Mouse (Mus musculus) thymus, adult 2 months (tissue): ENCODE results near the gene Atp2c2. TPM values are rescaled to one million over a fixed set of nuclear protein-coding genes. Genes with fewer than 3 reads are reported as not detected.

Experiments
- DNase-seq: peaks from one replicate; pipeline ENCODE4 v3.0.0; 2021
- H3K27ac ChIP-seq: fragments of 200-500 bp; 2 replicates; pipeline ENCODE4 v1.5.1; 2012; ENCODE audit warnings: low read length, control low read depth; ENCODE audit not compliant: control insufficient read depth, insufficient read depth
- H3K27me3 ChIP-seq: fragments of 200-500 bp; 2 replicates; pipeline ENCODE4 v1.6.1; 2012; ENCODE audit warnings: mild to moderate bottlenecking, low read length, moderate library complexity, mixed read lengths; ENCODE audit not compliant: control insufficient read depth, insufficient read depth
- H3K36me3 ChIP-seq: fragments of 200-500 bp; 2 replicates; pipeline ENCODE4 v1.6.1; 2012; ENCODE audit warnings: mild to moderate bottlenecking, low read length, moderate library complexity; ENCODE audit not compliant: control insufficient read depth, insufficient read depth
- H3K4me1 ChIP-seq: fragments of 200-500 bp; replicated peaks from 2 replicates; pipeline ENCODE4 v1.6.1; 2012; ENCODE audit warnings: low read length; ENCODE audit not compliant: control insufficient read depth, insufficient read depth
- H3K4me3 ChIP-seq: fragments of 200-500 bp; 2 replicates; pipeline ENCODE4 v1.5.1; 2012; ENCODE audit warnings: mild to moderate bottlenecking, low read length, control low read depth, moderate library complexity; ENCODE audit not compliant: control insufficient read depth, insufficient read depth
- CTCF ChIP-seq: fragments of 200-500 bp; IDR thresholded peaks from 2 replicates; pipeline ENCODE4 v1.5.1; 2012; ENCODE audit warnings: mild to moderate bottlenecking, control low read depth, low read length, moderate library complexity, borderline replicate concordance; ENCODE audit not compliant: control insufficient read depth, poor library complexity, insufficient read depth; ENCODE audit errors: extremely low read depth
- POLR2A ChIP-seq: fragments of 200-500 bp; IDR thresholded peaks from 2 replicates; pipeline ENCODE4 v1.6.1; 2012; ENCODE audit warnings: mild to moderate bottlenecking, low read length, control low read depth, moderate library complexity; ENCODE audit not compliant: control insufficient read depth, poor library complexity, insufficient read depth; ENCODE audit errors: extremely low read depth
- WGBS: fragments of 180-500 bp; shearing (Covaris S2); methylation state at CpG from one replicate; pipeline ENCODE4 v1.1.7; 2018; 5-methylcytosine and 5-hydroxymethylcytosine counted together
- polyA plus RNA-seq: library from polyadenylated mRNA; depleted of rRNA; stranded (reverse); fragments of >200 nt; gene quantifications from 2 replicates; pipeline ENCODE4 v1.2.3, GENCODE M21; 2012

Gene Atp2c2
- polyA plus RNA-seq, 1 experiment: 0.16 TPM

GRCm38 (mm10) chr8:119722348-119722747, 22.5 kb downstream of the Atp2c2 start:
- Histone ChIP-seq H3K4me3 (no peak overlapping the region), H3K4me1 (peaks cover 6% of the 10 kb centered on the region; the same call in 1 of the 2 replicates), H3K36me3 (no peaks in the 10 kb centered on the region), H3K27me3 (no peaks in the 10 kb centered on the region), H3K27ac (no peak overlapping the region)
- TF ChIP-seq CTCF (no peak), POLR2A (no peak)
- 82% methylated on average over 6 of the region's 6 CpGs for WGBS
- no peak for DNase-seq

- H3K4me3 ChIP-seq: no peak overlapping the region
- H3K27me3 ChIP-seq: no peaks in the 10 kb centered on the region
- DNase-seq: no peak
- H3K36me3 ChIP-seq: no peaks in the 10 kb centered on the region
- no peak overlapping the region for H3K27ac ChIP-seq
- TF ChIP-seq CTCF (no peak), POLR2A (no peak)
- H3K4me1 ChIP-seq: peaks cover 6% of the 10 kb centered on the region; the same call in 1 of the 2 replicates
- 48% methylated on average over 4 of the region's 4 CpGs for WGBS
These were observed 23.9 kb downstream of the Atp2c2 start for GRCm38 (mm10) chr8:119723676-119724075.

GRCm38 (mm10) chr8:119724596-119724995, 24.8 kb downstream of the Atp2c2 start:
- Histone ChIP-seq H3K27ac (no peak overlapping the region), H3K36me3 (no peaks in the 10 kb centered on the region), H3K27me3 (no peaks in the 10 kb centered on the region), H3K4me1 (peaks cover 6% of the 10 kb centered on the region; the same call in 1 of the 2 replicates), H3K4me3 (no peak overlapping the region)
- no peak for DNase-seq
- WGBS: 96% methylated on average over 6 of the region's 6 CpGs
- TF ChIP-seq POLR2A: no peak

- H3K27ac ChIP-seq: no peak overlapping the region
- H3K4me3 ChIP-seq: no peak overlapping the region
- no peak for DNase-seq
- peaks cover 6% of the 10 kb centered on the region; the same call in 1 of the 2 replicates for H3K4me1 ChIP-seq
- H3K27me3 ChIP-seq: no peaks in the 10 kb centered on the region
- no peaks in the 10 kb centered on the region for H3K36me3 ChIP-seq
- TF ChIP-seq POLR2A (no peak), CTCF (no peak)
- 91% methylated on average over 8 of the region's 8 CpGs for WGBS
These were observed 27.3 kb downstream of the Atp2c2 start for GRCm38 (mm10) chr8:119727093-119727492.

GRCm38 (mm10) chr8:119728351-119728895, 28.6 kb downstream of the Atp2c2 start:
- H3K27me3 ChIP-seq: no peaks in the 10 kb centered on the region
- 96% methylated on average over 8 of the region's 8 CpGs for WGBS
- H3K4me1 ChIP-seq: peaks cover 5% of the 10 kb centered on the region; the same call in 1 of the 2 replicates
- H3K36me3 ChIP-seq: no peaks in the 10 kb centered on the region
- H3K4me3 ChIP-seq: no peak overlapping the region
- no peak overlapping the region for H3K27ac ChIP-seq
- DNase-seq: no peak
- no peak for TF ChIP-seq POLR2A
- no peak for TF ChIP-seq CTCF

GRCm38 (mm10) chr8:119732072-119732471, 32.3 kb downstream of the Atp2c2 start:
- Histone ChIP-seq H3K27ac (no peak overlapping the region), H3K4me1 (no peaks in the 10 kb centered on the region), H3K4me3 (no peak overlapping the region), H3K36me3 (no peaks in the 10 kb centered on the region), H3K27me3 (no peaks in the 10 kb centered on the region)
- no peak for DNase-seq
- WGBS: 90% methylated on average over 13 of the region's 13 CpGs
- TF ChIP-seq POLR2A (no peak), CTCF (no peak)
